Mouse (Mus musculus): Measurements from ENCODE around the gene Fgfr2.

The Fgfr2 gene

DNA sequence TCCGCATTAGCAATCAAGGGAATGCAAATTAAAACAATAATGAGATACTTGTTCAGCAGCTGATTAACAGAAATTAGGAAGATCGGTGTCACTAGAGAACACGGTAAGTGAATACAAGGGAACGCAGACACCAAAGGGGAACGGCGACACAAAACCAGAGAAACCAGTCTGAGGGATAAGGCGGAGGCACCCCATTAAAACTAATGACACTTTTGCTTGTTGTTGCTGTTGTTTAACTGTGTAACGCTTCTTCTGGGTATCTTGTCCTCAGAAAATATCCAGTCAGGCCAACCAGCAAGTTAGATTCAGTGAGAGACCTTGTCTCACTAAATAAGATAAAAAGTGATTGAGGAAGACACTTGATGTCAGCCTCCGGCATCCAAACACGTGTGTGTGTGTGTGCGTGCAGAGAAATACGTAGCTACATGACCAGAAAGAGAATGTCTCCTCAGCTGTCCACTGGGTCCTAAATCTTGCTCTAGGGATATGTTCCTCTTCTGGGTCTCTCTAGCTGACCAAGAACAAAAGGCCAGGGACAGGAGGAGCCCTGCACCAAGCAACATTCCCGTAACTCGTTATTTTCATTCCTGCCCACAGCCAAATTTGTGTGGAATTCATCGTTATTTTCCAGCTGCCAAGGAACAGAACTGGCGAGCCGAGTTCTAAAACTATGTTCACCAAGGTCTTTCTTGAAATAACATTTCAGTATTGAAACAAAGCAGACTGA is 2901.3 kb downstream of the Fgfr2 start:
- DNase-seq (ENCODE audit: low spot score), result no peak

DNA sequence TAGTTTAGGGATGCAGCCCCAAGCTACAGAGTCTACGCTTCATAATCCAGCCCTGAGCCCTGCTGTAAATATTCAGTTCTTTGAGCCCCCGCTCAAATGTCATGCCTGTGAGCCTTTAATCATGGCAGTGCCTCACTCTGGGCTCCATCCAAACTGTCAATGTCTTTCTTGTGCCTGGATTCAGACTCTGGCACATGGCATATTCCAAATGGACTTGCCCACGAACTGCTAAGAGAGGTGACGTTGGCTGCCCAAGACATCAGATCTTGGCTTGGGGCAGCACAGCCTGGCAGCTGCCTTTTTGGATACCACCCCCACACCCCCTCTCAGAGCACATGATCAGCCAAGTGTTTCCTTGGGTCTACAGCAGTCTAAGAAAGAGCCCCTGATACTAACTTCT is 2902.5 kb downstream of the Fgfr2 start:
- DNase-seq (ENCODE audit: low spot score), result no peak

DNA sequence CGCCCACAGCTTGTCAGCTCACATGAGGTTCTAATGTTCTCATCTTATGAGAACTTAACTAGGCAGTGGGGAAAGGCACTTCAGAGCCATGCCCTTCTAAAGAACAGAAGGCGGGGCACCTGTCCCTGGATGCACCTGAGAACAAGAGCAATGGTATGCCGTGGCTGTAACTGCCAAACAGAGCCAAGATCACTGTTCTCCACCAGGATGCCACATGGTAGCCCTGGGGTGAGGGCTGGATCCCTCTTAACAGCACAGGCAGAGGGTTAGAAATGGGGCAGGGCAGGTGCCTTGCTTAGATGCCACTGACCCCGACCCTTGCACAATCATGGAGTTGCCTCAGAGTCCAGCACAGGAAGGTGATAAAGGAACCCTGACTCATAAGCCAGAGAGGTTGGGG is 2903.3 kb downstream of the Fgfr2 start:
- DNase-seq (ENCODE audit: low spot score), result no peak

DNA sequence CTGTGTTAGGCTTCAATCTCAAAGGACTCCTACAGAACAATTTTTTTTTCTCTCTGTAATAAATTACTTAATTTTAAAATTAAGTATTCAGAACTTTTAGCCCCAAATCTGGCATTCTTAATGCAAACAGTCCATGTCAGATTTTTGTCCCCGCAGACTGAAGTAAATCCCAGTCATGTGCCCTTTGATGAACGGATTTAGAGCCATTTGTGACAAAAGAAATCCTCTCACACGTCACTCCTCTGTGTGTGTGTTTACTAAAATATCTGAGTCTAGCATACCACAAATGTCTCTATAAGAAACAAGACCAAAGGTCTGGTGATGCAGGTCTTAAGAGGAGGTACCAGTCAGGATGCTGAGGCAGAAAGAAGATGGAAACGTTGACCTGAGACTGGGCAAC is 2906.9 kb downstream of the Fgfr2 start:
- no peak for DNase-seq (ENCODE audit: low spot score)

DNA sequence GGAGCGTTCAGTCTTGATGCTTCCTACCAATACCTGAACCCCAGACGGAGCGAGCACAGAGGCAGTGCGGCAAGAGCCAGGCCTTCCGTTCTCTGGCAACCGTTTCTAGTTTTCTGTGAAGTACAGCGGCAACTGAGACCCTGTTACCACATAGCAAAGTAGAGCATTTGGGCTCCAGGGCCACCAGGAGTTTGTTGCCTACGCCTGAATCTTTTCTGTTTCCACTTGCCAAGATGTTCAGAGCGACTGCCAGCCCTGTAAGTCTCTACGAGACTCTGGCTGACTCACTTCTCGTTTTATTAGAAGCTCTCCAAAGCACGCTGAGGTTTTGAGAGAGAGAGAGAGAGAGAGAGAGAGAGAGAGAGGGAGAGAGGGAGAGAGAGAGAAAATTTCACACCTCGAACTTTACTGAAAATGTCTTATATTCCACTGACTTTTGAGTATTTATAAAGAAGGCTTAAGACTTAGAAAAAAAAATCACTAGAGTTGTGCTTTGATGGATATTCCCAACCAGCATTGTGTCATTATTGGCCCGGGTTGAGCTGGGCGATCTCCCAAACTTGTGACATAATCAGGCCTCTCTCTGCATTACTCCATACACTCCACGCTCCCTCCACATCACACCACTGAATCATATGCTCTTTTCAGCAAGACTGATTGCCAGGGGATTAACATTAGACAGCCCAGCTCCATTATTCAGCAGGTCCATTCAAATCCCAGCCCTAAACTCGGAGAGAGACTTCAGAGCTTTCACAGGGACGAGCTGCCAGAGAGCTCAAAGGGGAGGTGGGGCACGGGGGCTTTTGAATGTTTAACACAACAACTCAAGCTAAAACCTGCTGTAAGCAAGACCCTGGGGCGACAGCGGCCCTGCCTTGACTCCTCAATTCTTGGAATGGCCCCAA is 2907.6 kb downstream of the Fgfr2 start:
- DNase-seq (ENCODE audit: low spot score), result peak; percentile 55

DNA sequence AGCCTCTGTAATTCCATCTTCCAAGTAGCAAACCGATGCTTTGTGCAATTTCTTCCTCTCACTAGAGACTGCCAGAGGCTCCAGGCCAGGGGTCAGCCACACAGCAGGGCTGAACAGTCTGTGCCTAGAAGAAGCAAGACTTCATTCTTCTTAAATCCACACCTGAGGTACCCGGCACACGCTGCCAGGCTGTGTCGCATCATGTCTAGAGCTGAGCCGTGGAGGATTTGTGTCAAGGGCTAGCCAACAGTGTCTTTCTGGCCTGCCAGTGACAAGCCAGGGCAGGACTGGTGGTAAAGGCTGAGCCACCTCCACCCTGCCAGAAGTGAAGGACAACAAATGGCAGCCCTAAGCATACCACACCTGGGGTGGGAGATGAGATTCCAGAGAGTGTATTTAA is 2910.0 kb downstream of the Fgfr2 start:
- no peak for DNase-seq (ENCODE audit: low spot score)

DNA sequence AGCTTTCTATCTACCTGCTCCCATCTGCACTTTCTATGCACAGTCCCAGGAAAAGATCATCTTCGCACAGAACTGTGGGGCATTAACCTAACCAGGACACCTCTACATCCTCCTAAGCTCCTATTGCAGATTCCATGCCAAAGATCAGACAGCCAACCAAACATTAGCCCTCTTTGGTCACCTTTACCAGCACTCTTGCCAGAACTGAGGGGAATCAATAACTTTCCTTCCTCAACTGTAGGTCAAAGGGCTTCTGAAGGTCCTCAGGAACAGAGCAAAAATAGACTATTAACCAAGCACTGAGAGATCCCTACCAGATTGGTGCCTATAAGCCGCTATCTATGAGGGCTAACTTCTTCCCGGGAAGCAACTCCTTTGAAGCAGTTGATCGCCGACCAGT is 2911.7 kb downstream of the Fgfr2 start:
- DNase-seq (ENCODE audit: low spot score), result no peak

DNA sequence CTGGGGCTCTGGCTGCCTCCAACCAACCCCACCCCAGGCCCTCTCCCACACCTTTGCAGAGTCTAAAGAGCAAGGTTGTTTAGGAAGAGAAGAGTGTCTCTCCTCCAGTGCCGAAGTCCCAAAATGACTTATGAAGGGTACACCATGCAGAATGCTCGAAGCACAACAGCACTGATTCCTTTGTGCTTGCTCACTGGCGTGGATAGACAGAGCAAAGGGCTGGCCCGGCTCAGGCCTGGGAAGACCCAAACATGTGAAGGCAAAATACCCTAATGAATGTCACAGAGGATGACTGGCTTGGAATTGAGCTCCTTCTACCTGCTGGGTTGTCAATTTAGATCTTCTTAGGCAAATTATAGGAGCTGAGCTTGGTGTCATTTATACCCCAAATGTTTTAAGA is 2914.5 kb downstream of the Fgfr2 start:
- no peak for DNase-seq (ENCODE audit: low spot score)

DNA sequence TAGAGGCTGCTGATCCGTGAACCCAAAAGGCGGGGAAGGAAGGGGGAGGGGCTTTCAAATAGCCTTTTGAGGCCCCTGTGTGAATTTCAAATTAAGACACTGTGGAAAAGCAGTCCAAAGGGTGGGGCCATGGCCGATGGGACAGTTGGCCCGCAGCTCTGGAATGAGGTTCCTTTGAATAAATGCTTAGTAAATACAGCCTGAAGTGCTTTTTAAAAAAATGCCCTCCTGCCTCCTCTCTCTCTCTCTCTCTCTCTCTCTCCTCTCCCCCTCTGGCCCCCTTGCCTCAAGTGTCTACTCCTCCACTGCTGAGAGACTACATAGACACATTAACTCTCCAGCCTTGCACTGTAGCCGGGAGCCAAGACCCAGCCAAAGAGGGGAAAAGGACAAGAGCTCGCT is 2917.0 kb downstream of the Fgfr2 start:
- DNase-seq (ENCODE audit: low spot score), result no peak

DNA sequence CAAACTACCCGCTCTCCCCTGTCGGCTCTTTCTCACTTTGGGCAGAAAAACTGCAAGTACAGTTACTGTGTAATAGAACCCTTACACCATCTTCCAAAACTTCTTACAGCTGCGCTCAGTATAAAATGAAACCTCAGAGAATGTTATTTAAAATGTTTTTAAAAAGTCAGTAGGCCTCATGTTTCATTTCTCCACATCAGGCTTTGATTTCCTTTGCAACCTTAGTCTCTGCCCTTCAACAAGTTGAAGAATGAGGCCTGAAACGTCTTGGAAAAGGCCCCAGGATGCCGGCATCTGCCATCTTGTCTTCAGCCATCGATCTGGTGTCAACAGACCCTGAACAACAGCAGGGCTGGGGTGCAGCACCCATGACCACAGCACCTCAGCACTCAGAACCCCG is 2918.0 kb downstream of the Fgfr2 start:
- DNase-seq (ENCODE audit: low spot score), result no peak

DNA sequence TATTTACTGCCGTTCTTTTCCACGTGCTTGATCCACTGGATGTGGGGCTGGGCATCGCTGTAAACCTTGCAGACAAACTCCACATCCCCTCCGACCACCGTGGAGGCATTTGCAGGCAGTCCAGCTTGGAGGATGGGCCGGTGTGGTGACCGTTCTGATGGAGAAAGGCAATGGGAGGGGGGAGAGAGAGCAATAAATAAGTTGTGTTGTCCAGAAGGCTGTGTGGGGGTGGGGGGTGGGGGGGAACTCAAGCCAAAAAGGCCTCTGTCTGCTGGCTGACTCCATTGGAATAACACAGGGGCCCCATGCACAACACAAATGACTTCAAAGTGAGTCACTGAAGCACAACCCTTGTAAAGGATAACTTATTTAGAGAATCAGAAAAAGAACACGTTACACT is 2922.1 kb downstream of the Fgfr2 start:
- DNase-seq (ENCODE audit: low spot score), result no peak

DNA sequence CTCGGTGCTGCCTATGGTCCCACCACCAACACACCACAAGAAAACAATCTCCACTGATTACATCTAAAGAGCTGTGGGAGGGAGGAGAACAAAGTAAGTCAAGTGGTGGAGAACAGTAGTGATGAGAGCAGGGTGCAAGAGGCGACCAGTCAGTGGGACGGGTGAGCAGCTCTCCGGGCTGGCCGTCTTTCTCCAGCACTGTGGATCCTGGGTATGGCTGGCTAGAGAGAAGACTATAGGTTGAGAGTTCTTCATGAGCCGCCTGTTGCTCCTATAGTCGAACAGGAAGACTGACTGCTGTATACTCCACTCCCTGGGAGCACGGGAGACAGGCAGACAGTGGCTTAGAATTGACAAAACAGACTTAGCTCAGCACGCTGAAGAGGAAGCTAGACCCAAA is 2923.2 kb downstream of the Fgfr2 start:
- DNase-seq (ENCODE audit: low spot score), result no peak

DNA sequence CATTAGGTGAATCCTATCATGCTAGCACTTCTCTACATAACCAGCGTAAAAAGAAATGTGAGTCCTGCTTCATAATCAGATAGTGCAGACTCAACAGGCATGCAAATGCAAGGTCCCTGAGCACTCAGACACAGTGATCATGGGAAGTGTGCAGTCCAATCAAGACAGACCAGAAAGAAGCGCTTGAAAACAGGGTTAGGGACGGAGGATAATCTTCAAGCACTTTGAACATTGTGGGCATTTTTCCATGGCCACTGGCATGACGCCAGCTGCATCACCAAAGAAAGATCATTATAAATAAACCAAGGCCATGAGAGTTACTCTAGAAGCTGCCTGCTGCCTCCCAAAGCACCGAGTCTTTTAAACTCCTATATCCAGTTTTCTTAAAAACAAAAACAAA is 2923.8 kb downstream of the Fgfr2 start:
- no peak for DNase-seq (ENCODE audit: low spot score)

DNA sequence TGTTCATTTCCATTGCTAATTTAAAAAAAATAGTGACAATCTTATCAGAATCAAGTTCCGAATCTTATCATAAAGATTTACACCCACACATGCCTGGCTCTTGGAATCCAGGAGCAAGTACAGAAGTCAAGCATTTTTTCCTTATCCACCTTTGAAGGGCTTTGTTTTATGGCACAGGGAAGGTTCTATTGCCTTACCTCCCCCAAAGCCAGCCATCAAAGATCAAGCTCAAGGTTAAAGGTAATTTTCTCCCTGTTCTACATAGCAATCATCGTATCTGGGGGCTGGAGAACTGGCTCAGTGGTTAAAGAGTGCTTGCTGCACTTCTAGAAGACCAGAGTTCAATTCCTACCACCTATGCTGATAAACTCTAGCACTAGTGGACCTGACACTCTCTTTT is 2928.1 kb downstream of the Fgfr2 start:
- no peak for DNase-seq (ENCODE audit: low spot score)

DNA sequence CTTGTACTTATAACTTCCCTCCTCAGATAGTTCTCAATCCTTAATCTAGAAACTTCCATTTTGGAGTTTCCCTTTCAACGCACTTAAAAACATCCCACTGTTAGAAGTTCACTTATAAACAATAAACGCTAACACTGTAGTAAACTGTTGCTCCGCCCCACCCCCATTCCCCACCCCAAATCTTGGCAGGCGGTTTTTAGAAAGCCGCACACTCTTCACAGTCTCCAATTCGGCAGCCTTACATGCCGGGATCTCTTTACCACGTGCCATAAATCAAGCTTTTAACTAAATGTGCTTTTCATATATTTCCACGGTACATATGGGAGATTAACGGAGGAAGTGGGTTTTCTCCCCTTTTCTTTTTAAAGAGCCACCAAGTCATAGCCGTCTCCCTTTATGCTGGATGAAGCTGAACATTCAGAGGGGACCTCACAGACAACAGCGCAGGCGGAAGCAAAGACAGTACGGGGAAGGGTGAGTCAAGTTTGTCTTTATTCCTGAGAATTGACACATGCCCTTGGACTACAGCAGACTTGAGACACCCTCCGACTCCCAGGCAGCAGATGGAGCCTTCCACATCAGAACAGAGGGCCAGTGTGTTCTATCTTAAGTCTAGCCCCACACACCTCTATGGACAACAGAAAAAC is 2932.7 kb downstream of the Fgfr2 start:
- no peak for DNase-seq (ENCODE audit: low spot score)

DNA sequence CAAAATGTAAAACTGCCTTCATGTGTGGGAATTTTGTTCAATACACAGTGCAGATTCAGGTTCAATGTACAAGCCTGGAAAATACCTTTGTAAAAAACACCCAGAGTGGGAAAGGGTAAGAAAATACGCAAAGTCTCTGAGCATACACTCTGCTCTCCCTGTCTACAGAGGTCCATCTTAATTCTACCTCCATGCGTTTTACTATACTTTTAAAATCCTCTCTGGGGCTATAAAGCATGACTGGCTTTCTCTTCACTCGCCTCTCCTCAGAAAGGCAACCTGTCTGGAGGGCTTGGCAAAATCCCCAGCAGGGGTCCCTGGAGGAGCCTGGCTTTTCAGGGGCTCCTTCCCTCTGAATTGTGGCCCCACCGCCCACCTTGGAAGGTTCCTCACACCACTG is 2933.2 kb downstream of the Fgfr2 start:
- DNase-seq (ENCODE audit: low spot score), result no peak

DNA sequence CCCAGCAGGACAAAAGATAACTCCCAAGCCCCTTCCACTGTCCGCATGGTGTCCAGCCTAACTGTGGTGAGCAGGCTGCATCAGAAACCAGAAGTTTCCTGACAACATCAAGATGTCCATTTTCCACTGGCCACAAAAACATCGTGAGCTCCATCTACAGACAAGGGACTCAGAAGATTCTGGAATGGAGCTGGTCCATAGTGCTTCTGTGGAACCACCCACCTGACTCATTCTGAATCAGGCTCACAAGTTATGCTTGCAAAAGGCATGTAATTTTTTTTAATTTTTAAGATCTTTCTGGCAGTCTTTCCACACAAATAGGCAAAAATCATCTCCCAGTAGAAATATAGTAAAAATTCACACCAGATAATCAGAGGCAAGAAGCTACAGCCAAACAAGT is 2935.0 kb downstream of the Fgfr2 start:
- DNase-seq (ENCODE audit: low spot score), result no peak

DNA sequence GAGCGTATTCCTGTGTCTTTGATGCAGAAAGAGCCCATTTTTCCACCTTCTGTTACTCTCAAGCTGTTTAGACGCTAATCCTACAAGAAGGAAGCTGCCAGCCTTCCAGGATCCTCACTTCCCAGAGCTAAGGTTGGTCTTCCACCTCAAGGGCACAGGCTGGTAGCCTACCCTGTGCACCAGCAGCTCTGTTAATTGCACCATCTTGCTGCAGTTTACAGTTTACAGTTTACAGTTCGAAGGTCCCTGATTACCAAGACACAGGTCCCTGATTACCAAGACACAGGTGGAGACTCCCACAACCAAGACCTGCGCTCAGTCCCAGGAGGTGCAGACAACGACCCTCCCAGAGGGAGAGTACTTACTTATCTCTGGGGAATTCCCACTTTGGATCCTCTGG is 2938.3 kb downstream of the Fgfr2 start:
- DNase-seq (ENCODE audit: low spot score), result no peak

DNA sequence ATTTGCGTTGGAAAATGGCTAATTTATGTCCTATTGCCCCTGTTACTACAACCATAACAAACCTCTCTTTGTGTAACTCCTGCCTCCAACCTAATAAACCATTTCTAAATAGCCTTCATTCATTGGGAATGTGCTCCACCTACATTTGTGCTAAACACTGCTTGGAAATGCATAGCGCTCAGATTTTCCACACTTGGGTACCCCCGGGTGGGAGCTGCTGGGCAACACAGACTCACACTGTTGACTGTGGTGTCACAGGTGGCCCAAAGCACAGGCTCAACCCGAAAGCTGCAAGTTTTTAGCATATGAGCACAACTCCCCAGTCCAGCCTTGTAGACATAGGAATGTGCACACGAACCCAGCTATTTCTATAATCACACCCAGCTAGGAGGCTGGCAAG is 2939.2 kb downstream of the Fgfr2 start:
- no peak for DNase-seq (ENCODE audit: low spot score)

DNA sequence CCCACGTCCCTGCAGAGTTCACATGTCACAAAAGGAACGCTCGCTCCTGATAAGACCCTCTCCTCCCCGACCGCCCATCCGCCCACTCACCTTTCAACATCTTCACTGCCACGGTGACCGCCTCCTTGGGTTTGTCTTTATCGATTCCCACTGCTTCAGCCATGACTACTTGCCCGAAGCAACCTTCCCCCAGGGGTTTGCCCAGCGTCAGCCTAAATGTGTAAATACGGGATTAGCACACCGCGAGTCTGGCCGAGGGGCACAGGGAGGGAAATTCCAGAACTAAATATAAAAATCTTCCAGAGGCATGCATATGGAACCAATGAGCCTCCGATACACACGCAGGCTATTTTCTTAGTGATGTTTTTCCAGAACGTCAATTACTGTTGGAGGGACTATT is 2940.6 kb downstream of the Fgfr2 start:
- DNase-seq (ENCODE audit: low spot score), result no peak

DNA sequence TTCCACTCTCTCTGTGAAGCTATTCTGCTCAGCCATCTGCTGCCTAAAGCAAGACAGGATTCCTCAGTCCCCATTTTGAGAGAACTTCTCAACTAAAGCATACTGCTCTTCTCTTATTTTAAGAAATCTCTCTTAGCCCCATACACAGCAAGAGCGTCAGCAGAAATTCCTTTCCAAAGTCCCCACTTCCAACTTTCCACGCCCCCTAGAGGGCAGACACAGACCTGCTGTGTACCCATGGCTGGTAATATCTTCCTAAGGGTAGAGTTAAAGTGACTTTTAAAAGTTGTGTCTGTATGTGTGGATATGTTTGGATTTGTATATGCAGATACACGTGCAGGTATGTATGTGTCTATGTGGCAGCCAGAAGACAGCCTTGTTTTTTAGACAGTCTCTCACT is 2944.2 kb downstream of the Fgfr2 start:
- DNase-seq (ENCODE audit: low spot score), result no peak

DNA sequence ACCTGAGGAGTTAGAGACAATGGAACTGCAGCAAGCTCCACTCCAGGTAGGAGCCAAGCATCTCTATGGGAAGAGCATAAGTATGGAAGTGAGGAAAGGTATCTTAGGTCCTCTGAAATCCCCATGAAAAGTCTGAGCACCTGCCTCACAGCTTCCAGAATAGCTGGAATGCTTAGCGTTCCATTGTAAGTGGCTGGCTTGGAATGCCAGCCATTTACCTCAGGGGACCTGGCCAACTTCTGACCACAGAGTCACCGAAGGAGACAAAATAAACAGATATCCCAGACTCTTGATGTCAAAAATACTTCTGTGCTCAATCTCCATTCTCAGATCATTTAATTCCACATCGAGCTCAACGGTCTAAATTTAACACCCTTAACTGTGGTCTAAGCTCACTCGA is 2946.1 kb downstream of the Fgfr2 start:
- no peak for DNase-seq (ENCODE audit: low spot score)

DNA sequence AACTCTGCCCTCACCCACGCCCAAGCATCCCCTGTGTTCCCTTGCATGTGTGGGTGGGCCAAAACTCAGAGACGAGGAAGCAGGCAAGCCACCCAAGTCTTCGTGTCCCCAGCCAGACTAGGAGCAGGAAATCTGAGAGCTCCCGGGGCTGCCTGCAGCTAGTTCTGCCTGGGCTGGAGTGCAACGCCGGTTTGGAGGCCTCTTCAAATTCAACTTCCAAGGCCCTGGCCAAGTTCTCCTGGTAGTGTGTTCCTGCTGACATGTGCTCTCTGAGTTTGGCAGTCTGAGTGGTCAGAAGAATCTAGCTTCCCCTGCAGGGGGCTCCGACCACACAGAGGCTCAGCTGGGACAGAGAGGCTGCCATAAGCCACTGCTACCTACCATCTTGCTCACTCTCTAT is 2948.6 kb downstream of the Fgfr2 start:
- DNase-seq (ENCODE audit: low spot score), result peak; percentile 22

Measured in ovary, postnatal 14 days (tissue).